Mouse (Mus musculus) neutrophil, adult 83 days (primary cell): ENCODE results near the gene Mdc1. TPM values are rescaled to one million over a fixed set of nuclear protein-coding genes. Genes with fewer than 3 reads are reported as not detected.

Source experiments
- total RNA-seq, 2 experiments: library from RNA; stranded (reverse); gene quantifications; one replicate each; pipeline ENCODE4 v1.2.4; 2023

Gene Mdc1
- 10 to 100 TPM; 37.2 to 40.1 TPM for total RNA-seq

DNA sequence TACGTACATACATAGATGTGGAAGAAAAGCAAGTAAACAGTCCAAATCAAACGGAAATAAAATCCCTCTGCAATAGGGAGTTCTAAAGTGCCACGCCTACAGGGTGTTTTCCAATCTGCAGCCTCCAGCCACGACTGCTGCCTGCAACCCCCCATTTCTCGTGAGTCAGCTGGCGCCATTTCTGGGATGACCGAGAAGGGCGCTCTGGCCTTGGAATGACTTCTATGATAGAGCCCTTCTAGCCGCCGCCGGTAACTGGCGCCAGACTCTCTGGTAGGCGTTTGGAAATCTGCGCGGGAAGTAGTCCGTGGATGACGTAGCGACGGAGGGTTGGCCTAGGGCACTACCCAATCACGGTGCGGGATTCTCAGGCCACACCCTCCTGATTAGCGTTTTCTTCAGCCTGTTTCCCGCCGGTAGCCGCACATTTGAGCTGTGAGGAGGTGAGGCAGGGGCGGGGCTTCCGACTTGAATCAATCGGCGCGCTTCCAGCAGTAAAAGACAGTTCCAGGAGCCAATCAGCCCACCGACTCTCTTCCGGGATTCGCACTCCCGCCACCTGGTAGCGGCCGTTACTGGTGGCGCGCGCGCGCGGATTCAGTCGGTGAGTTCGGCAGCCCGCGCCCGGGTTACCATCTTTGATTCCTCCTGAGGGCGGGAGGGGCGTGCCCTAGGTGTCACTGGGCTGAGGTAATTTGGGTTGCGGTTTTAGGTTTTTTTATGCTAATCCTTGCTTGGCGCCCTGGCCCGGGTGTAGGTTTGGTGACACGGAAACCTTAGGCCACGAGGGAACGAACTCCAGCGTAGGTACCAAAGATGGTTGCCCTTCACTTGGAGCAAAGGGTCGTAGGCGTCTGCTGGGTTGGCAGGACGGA lies at the start of gene Mdc1:
Gene Mdc1, plus strand, starts transcription at position 440 of the 875 bp plus-strand sequence.

DNA sequence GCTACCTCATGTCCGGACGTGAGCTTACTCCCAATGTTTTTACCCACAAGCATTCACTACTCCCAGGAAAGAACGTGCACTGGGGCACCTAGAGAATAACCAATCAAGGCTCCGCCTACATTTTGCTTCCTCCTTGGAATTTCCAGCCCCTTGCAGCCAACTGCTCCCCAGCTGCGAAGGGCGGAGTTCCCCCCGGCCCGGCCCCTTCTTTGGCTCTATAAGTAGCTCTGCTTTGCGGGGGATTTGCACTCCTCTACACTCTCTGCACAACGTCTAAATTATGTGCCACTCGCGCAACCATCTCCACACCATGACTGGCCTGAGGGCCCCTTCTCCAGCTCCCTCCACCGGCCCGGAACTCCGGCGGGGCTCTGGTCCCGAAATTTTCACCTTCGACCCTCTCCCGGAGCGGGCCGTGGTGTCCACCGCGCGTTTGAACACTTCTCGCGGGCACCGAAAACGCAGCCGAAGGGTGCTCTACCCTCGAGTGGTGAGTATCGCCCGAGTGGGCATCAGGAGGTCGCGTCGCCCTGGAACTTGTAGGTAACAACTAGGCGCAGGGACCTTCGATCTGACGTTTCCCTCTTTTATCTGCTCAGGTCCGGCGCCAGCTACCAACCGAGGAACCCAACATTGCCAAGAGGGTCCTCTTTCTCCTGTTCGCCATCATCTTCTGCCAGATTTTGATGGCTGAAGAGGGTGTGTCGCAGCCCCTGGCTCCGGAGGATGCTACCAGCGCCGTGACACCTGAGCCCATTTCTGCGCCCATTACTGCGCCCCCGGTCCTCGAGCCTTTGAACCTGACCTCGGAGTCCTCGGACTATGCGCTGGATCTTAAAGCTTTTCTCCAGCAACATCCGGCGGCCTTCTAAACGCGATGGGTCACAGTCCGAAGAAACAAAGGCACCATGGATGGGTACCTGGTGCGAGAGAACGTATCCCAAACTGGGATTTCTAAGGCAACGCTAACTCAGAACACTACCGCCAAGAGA lies 19.6 kb upstream of the Mdc1 start, which contains the start of gene Ier3:
Gene Ier3, plus strand, starts transcription at position 246 of the 992 bp plus-strand sequence.

DNA sequence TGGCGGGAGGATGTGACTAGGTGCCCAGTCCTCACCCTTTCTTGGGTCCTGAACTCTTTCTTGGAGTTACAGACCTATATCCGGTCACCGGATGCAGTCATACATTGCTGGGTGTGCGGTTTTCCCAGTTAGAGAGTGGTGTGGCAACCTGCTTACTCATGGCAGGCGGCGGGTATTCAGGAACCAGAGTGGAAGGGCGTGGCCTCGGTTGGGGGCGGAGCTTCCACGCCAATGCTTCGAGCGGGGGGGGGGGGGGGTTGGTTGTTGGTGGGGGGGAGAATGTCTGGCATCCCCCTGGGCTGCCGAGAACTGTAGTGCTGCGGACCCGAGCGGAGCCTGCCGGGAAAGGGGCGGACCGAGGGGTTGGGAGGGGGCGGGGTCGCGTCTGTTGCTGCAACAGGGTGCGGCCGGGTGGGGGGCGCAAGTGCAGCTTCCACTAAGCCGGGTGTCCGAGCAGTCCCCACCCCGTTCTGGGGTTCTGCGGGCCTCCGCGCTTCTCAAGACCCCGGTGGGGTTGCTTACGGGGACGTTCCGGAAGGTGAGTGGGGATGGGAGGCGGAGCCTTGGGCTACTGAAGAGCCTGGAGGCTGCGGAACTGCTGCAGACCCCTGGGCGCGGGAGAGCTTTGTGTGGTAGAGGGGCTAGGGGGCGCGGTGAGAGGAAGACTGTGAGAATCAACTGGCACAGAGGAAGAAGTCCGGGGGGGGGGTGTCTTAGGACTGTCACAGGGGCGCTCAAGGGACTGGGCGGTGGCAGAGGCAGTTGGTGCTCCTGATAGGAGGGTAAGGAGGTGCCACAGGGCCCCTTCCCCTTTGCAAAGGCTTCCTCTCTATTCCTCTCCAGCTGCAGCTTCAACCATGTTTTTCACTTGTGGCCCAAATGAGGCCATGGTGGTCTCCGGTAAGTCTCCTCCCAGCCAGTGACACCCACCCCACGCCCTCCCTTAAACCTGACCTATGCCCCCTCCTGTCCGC lies 18.1 kb upstream of the Mdc1 start, which contains the start of gene Flot1:
Gene Flot1, plus strand, starts transcription at position 267 of the 974 bp plus-strand sequence.

DNA sequence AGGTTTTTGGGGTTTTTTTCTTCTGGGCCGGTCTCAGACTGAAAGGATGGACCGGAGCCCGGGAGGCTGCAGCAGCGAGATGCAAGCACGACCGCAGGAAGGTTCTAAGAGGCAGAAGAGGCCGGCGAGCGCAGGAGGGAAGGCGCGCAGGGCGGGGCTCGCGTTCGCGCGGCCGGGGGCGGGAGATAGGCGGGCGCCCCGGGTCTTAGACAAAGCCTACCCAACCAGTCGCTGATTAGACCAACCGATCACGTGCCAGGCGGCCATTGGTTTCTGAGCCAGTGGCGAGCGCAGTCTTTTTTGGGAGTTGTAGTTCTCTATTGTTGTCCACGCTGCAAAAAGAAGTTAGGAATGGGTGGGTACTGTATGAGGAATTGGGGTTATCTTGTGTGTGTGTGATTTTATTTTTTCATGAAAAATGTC lies 3.2 kb upstream of the Mdc1 start, which contains the start of gene Tubb5:
Gene Tubb5, minus strand, starts transcription at position 185 of the 423 bp plus-strand sequence.

DNA sequence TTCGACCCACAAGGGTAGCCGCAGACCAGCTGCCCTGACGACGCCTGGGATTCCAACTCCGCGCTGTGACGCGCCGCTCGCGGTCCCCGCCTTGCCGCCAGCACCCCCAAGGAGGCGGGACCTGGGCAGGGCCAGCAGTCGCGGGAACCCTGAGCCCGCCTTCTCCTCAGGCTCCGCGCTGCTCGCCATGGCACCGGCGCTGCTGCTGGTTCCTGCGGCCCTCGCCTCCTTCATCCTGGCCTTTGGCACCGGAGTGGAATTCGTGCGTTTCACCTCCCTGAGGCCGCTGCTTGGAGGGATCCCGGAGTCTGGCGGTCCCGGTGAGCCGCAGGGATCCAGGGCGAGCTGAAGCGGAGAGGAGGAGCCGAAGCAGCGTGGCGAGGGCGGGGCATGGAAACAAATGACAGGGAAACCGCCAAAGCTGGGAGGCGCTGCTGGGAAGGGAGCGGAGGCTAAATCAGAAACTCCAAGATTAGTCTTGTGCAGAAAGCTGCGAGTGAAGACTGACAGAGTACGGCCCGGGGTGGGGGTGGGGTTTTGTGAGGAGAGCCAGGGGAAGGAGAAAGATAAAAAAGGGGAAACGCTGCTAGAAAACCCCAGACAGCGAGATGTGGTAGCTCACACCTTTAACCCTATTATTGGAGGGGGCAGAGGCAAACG lies 20.0 kb downstream of the Mdc1 start, which contains the start of gene Nrm:
Gene Nrm, plus strand, starts transcription at position 121 of the 660 bp plus-strand sequence.

DNA sequence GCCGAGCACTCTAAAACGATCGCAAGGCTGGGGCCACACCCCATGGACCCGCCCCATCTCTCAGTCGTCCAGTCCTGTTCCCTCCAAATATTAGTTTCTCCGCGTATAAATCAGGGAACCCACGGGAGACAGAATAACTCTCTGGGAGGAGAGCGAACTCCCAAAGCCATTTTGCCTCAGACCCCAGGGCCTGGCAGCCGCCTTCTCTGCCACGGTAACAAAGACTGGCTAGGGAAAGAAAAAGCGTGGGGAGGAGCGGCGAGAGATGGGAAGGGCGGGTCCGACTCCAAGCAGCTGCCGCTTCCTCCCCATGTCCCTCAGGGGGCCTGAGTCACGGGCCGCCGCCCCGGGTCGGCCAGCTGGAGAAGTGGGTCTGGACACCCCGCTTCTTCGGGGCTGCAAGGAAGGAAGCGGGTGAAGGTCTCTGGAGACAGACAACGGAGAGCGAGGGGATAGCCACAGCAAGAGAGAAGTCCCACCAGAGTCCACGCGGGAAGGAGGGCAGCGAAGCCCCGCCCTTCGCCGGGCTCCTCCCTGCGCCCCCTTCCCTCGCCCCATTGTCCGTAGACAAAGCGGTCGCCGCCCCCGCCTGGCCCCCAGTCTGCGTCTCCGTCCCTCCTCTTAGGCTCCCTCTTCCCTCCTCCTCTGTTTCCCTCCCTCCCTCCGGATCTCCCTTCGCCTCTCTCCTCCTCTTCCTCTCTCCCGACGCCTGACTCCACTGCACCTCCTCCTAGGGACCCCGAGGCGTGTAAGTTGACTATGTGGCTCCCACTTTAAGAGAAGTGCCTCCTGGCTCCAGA lies 24.4 kb downstream of the Mdc1 start, which contains the start of gene Ppp1r18:
Gene Ppp1r18, plus strand, starts transcription at position 113 of the 800 bp plus-strand sequence.

DNA sequence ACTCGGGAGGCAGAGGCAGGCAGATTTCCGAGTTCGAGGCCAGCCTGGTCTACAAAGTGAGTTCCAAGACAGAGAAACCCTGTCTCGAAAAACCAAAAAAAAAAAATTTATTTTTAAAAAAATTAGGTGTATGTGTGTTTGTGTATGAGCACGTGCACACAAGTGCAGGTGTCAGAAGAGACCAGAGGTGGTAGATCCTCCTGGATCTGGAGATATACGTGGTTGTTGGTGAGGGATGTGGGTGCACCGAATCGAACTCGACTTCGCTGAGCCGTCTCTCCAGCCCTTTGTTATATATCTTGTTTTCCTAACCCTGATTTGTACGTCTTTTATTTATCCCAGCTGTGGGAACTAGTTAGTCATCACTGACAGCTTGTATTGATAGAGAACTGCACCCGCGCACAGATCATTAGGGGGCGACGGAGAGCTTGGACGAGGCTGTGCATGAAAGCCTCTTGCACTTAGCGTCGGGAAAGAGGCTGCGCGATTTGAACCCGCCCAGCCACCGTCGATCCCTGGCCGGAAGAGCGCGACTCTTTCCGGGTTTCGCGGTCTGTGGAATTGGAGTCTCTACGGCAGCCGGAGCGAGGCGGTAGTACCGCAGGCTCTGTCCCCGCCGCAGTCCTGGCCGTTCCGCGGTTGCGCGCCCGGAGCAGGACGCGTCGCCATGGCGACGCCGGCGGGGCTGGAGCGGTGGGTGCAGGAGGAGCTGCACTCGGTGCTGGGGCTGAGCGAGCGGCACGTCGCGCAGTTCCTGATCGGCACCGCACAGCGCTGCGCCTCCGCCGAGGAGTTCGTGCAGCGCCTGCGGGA lies 38.1 kb downstream of the Mdc1 start, which contains the start of gene Dhx16:
Gene Dhx16, plus strand, starts transcription at position 575 of the 813 bp plus-strand sequence.

DNA sequence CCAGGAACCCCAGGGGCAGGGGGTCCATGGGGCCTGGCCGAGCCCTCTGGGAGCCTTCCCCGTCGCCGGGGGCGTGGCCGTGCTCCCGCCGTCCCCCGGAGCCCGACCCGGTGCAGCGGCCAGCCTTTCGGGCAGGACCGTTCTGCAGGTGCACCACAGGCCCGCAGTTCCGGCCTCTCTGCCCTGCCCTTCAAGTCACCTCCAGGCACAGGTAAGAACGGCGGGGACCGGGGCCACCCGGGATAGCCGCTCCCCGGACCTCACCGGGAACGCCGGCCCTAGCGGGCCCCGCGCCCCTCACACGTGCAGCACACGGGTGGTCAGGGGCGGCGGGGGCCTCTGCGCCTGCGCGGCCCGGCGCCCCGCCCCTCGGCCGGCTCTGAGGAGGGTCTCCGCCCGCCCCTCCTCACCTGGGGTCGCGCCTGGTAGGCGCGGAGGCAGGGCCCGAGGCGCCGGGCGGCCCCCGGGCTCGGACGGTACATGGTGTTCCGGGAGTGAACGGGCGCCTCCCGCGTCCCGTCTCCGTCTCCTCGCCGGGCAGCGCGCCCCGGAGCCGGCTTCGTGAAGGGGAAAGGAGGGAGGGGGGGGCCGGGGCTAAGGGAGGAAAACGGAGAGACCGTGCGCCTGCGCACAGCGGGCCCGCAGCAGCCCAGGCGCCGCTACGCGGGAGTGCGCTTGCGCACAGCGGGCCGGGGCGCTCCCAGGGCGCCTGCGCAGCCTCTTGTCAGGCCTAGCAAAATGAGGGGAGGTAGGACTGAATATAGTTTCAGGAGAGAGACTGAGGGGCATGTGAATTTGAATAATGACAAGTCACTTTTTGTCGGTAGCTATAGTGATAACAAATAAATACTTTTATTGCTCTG lies 55.7 kb downstream of the Mdc1 start, which contains the start of gene 2310061I04Rik:
Gene 2310061I04Rik, minus strand, starts transcription at position 651 of the 863 bp plus-strand sequence.

Other genes with a start within 250 kb of the Mdc1 start
- not detected for gene Sfta2, start 240.0 kb upstream of the Mdc1 start, total RNA-seq
- gene Gm9573, start 214.9 kb upstream of the Mdc1 start, total RNA-seq: not detected
- gene Mucl3, start 197.8 kb upstream of the Mdc1 start, total RNA-seq: not detected
- 10 to 100 TPM; 11.3 to 12.6 TPM for gene Vars2, start 173.9 kb upstream of the Mdc1 start, total RNA-seq
- gene Gtf2h4, start 167.8 kb upstream of the Mdc1 start, total RNA-seq: 10 to 100 TPM; 13.9 to 14.0 TPM
- under 1 TPM; 0.18 to 0.51 TPM for gene Ddr1, start 136.9 kb upstream of the Mdc1 start, total RNA-seq
- 100 to 1,000 TPM; 101 to 116 TPM for gene Ier3, start 19.8 kb upstream of the Mdc1 start, total RNA-seq
- gene Flot1, start 18.3 kb upstream of the Mdc1 start, total RNA-seq: 100 to 1,000 TPM; 163 to 179 TPM
- 100 to 1,000 TPM; 489 to 531 TPM for gene Tubb5, start 3.2 kb upstream of the Mdc1 start, total RNA-seq
- 10 to 100 TPM; 41.2 to 45.3 TPM for gene Nrm, start 19.8 kb downstream of the Mdc1 start, total RNA-seq
- gene Ppp1r18, start 24.1 kb downstream of the Mdc1 start, total RNA-seq: 100 to 1,000 TPM; 261 to 289 TPM
- gene Dhx16, start 38.3 kb downstream of the Mdc1 start, total RNA-seq: 10 to 100 TPM; 66.1 to 74.8 TPM
- 10 to 100 TPM; 12.3 to 12.7 TPM for gene 2310061I04Rik, start 55.9 kb downstream of the Mdc1 start, total RNA-seq
- gene Atat1, start 68.6 kb downstream of the Mdc1 start, total RNA-seq: 10 to 100 TPM; 13.7 to 14.9 TPM
- 10 to 100 TPM; 16.8 to 20.6 TPM for gene Mrps18b, start 74.9 kb downstream of the Mdc1 start, total RNA-seq
- 100 to 1,000 TPM; 215 to 217 TPM for gene Ppp1r10, start 74.9 kb downstream of the Mdc1 start, total RNA-seq
- 10 to 100 TPM; 62.8 to 64.8 TPM for gene Abcf1, start 128.2 kb downstream of the Mdc1 start, total RNA-seq
- gene Gnl1, start 138.3 kb downstream of the Mdc1 start, total RNA-seq: 10 to 100 TPM; 38.0 to 39.9 TPM
- 10 to 100 TPM; 20.8 to 21.4 TPM for gene Prr3, start 138.7 kb downstream of the Mdc1 start, total RNA-seq
- gene H2-T24, start 179.0 kb downstream of the Mdc1 start, total RNA-seq: 10 to 100 TPM; 34.1 to 43.9 TPM
- gene H2-T23, start 191.3 kb downstream of the Mdc1 start, total RNA-seq: 100 to 1,000 TPM; 152 to 158 TPM
- gene H2-T22, start 201.2 kb downstream of the Mdc1 start, total RNA-seq: 10 to 100 TPM; 26.7 to 31.3 TPM
- gene Gm6034, start 201.4 kb downstream of the Mdc1 start, total RNA-seq: under 1 TPM in 1 of 2 experiments, not detected in 1; 0.35 TPM
- gene Gm11127, start 216.9 kb downstream of the Mdc1 start, total RNA-seq: 10 to 100 TPM; 28.3 to 31.6 TPM